Mouse (Mus musculus) neural tube, embryonic 15.5 days (tissue): ENCODE data around the gene Clk1. TPM values are rescaled to one million over a fixed set of nuclear protein-coding genes. Genes with fewer than 3 reads are reported as not detected.

Experiments
- ATAC-seq: fragments of 200-750 bp; cut with Nextera tagmentation; 2 replicates; pipeline ENCODE4 v1.8.0; 2017; ENCODE audit warnings: mild to moderate bottlenecking, moderate TSS enrichment, moderate library complexity; ENCODE audit not compliant: low FRiP score
- H3K27ac ChIP-seq: fragments of 300-500 bp; sonication (generic); replicated peaks from 2 replicates; pipeline ENCODE4 v1.5.1; 2015; ENCODE audit warnings: mild to moderate bottlenecking, inconsistent platforms
- H3K27me3 ChIP-seq: fragments of 300-500 bp; sonication (generic); replicated peaks from 2 replicates; pipeline ENCODE4 v1.6.1; 2015; ENCODE audit warnings: inconsistent platforms
- H3K36me3 ChIP-seq: fragments of 300-500 bp; sonication (generic); 2 replicates; pipeline ENCODE4 v1.6.1; 2015; ENCODE audit warnings: inconsistent platforms
- H3K4me1 ChIP-seq: fragments of 300-500 bp; sonication (generic); 2 replicates; pipeline ENCODE4 v1.6.1; 2015; ENCODE audit warnings: inconsistent platforms
- H3K4me2 ChIP-seq: fragments of 300-500 bp; sonication (generic); 2 replicates; pipeline ENCODE4 v1.6.1; 2015; ENCODE audit warnings: inconsistent platforms, mild to moderate bottlenecking, moderate library complexity
- H3K4me3 ChIP-seq: fragments of 300-500 bp; sonication (generic); replicated peaks from 2 replicates; pipeline ENCODE4 v1.5.1; 2015; ENCODE audit warnings: mild to moderate bottlenecking, inconsistent platforms
- H3K9ac ChIP-seq: fragments of 300-500 bp; sonication (generic); replicated peaks from 2 replicates; pipeline ENCODE4 v1.6.1; 2015; ENCODE audit warnings: mild to moderate bottlenecking, inconsistent platforms
- H3K9me3 ChIP-seq: fragments of 300-500 bp; sonication (generic); replicated peaks from 2 replicates; pipeline ENCODE4 v1.6.1; 2016; ENCODE audit warnings: inconsistent platforms
- whole genome bisulfite sequencing: fragments of 180-500 bp; shearing (Covaris S2); methylation state at CpG from one replicate; pipeline ENCODE4 v1.1.7; 2015; ENCODE audit warnings: mixed read lengths; 5-methylcytosine and 5-hydroxymethylcytosine counted together
- polyA plus RNA-seq: library from polyadenylated mRNA; unstranded; fragments of >200 nt; fragmentation: Nextera tagmentation; extraction: Ambion mirVana; gene quantifications from 2 replicates; pipeline ENCODE4 v1.2.1, GENCODE M21; 2015

The Clk1 gene
- polyA plus RNA-seq, 1 experiment from 2014 or later: 157 TPM

GRCm38 (mm10) chr1:58403745-58404144 is 20.1 kb downstream of the Clk1 start:
- WGBS: 94% methylated on average over 5 of the region's 5 CpGs
- H3K9ac ChIP-seq: no peak overlapping the region
- no peaks in the 10 kb centered on the region for H3K9me3 ChIP-seq
- no peaks in the 10 kb centered on the region for H3K27me3 ChIP-seq
- peaks cover 70% of the 10 kb centered on the region for H3K36me3 ChIP-seq
- H3K4me2 ChIP-seq: no peak overlapping the region
- no peak overlapping the region for H3K27ac ChIP-seq
- H3K4me3 ChIP-seq: no peak overlapping the region
- ATAC-seq: no peak
- H3K4me1 ChIP-seq: no peaks in the 10 kb centered on the region

GRCm38 (mm10) chr1:58401396-58401795 is 22.5 kb downstream of the Clk1 start:
- WGBS: 89% methylated on average over 6 of the region's 6 CpGs
- no peak for ATAC-seq
- no peak overlapping the region for H3K9ac ChIP-seq
- no peaks in the 10 kb centered on the region for H3K9me3 ChIP-seq
- H3K4me1 ChIP-seq: no peaks in the 10 kb centered on the region
- no peaks in the 10 kb centered on the region for H3K27me3 ChIP-seq
- H3K27ac ChIP-seq: no peak overlapping the region
- H3K4me3 ChIP-seq: no peak overlapping the region
- peaks cover 82% of the 10 kb centered on the region for H3K36me3 ChIP-seq
- H3K4me2 ChIP-seq: no peak overlapping the region

- Histone ChIP-seq H3K4me3 (no peak overlapping the region), H3K27me3 (no peaks in the 10 kb centered on the region), H3K27ac (no peak overlapping the region), H3K4me1 (peaks cover 13% of the 10 kb centered on the region), H3K9me3 (no peaks in the 10 kb centered on the region), H3K36me3 (peaks cover 74% of the 10 kb centered on the region), H3K4me2 (no peak overlapping the region), H3K9ac (no peak overlapping the region)
- WGBS: 95% methylated on average over 6 of the region's 6 CpGs
- ATAC-seq: no peak
Measured at GRCm38 (mm10) chr1:58397731-58398130, 26.1 kb downstream of the Clk1 start.

- H3K9ac ChIP-seq: no peak overlapping the region
- peaks cover 60% of the 10 kb centered on the region for H3K36me3 ChIP-seq
- no peak overlapping the region for H3K4me3 ChIP-seq
- no peaks in the 10 kb centered on the region for H3K27me3 ChIP-seq
- peaks cover 21% of the 10 kb centered on the region for H3K4me1 ChIP-seq
- no peak for ATAC-seq
- no peaks in the 10 kb centered on the region for H3K9me3 ChIP-seq
- 93% methylated on average over 1 of the region's 1 CpGs for WGBS
- no peak overlapping the region for H3K4me2 ChIP-seq
- no peak overlapping the region for H3K27ac ChIP-seq
Measured at GRCm38 (mm10) chr1:58396179-58396578, 27.7 kb downstream of the Clk1 start.

GRCm38 (mm10) chr1:58395341-58395740 is 28.5 kb downstream of the Clk1 start:
- Histone ChIP-seq H3K4me3 (no peak overlapping the region), H3K27me3 (no peaks in the 10 kb centered on the region), H3K4me1 (peaks cover 25% of the 10 kb centered on the region), H3K9ac (no peak overlapping the region), H3K4me2 (no peak overlapping the region), H3K27ac (no peak overlapping the region), H3K36me3 (peaks cover 52% of the 10 kb centered on the region), H3K9me3 (no peaks in the 10 kb centered on the region)
- ATAC-seq: no peak
- 95% methylated on average over 3 of the region's 3 CpGs for WGBS

GRCm38 (mm10) chr1:58393284-58394195 is 30.3 kb downstream of the Clk1 start:
- WGBS: under 1% methylated on average over 63 of the region's 90 CpGs
- H3K4me2 ChIP-seq: peak overlapping the region; percentile 72
- peak overlapping the region; percentile 100 for H3K27ac ChIP-seq
- H3K27me3 ChIP-seq: no peaks in the 10 kb centered on the region
- peak overlapping the region; percentile 98 for H3K9ac ChIP-seq
- ATAC-seq: peak; percentile 62
- H3K36me3 ChIP-seq: peaks cover 35% of the 10 kb centered on the region
- peaks cover 25% of the 10 kb centered on the region for H3K4me1 ChIP-seq
- no peaks in the 10 kb centered on the region for H3K9me3 ChIP-seq
- H3K4me3 ChIP-seq: peak overlapping the region; percentile 94

- H3K27me3 ChIP-seq: no peaks in the 10 kb centered on the region
- WGBS: 0% methylated on average over 40 of the region's 61 CpGs
Measured at GRCm38 (mm10) chr1:58392652-58393283, 31.1 kb downstream of the Clk1 start, which contains the start of gene Bzw1. TSS of gene Bzw1 (plus strand) at chr1:58392898.

GRCm38 (mm10) chr1:58392268-58392651 is 31.6 kb downstream of the Clk1 start:
- H3K9me3 ChIP-seq: no peaks in the 10 kb centered on the region
- H3K27ac ChIP-seq: peak overlapping the region; percentile 100
- H3K4me2 ChIP-seq: peak overlapping the region; percentile 60
- under 1% methylated on average over 16 of the region's 16 CpGs for WGBS
- H3K27me3 ChIP-seq: no peaks in the 10 kb centered on the region
- peak; percentile 39; the same call in 1 of the 2 replicates for ATAC-seq
- peak overlapping the region; percentile 98 for H3K9ac ChIP-seq
- peaks cover 25% of the 10 kb centered on the region for H3K4me1 ChIP-seq
- H3K36me3 ChIP-seq: peaks cover 24% of the 10 kb centered on the region
- H3K4me3 ChIP-seq: peak overlapping the region; percentile 94

More at GRCm38 (mm10) chr1:58392652-58393283, 31.1 kb downstream of the Clk1 start, which contains the start of gene Bzw1:
- Histone ChIP-seq H3K9me3 (no peaks in the 10 kb centered on the region), H3K27ac (peak within 1 kb of the TSS; percentile 100), H3K4me3 (peak within 1 kb of the TSS; percentile 94), H3K36me3 (peaks cover 28% of the 10 kb centered on the region), H3K4me1 (peaks cover 25% of the 10 kb centered on the region), H3K9ac (peak within 1 kb of the TSS; percentile 98), H3K4me2 (peak within 1 kb of the TSS; percentile 72)
- ATAC-seq: peak; percentile 98

GRCm38 (mm10) chr1:58391421-58392267 is 32.2 kb downstream of the Clk1 start:
- WGBS: 43% methylated on average over 19 of the region's 19 CpGs
- Histone ChIP-seq H3K9me3 (no peaks in the 10 kb centered on the region), H3K27ac (peak overlapping the region; percentile 100), H3K27me3 (no peaks in the 10 kb centered on the region), H3K4me2 (peak overlapping the region; percentile 60), H3K9ac (peak overlapping the region; percentile 98), H3K36me3 (peaks cover 18% of the 10 kb centered on the region), H3K4me3 (peak overlapping the region; percentile 94), H3K4me1 (peaks cover 25% of the 10 kb centered on the region)
- no peak for ATAC-seq

GRCm38 (mm10) chr1:58382586-58383281 is 41.1 kb downstream of the Clk1 start:
- Histone ChIP-seq H3K36me3 (no peaks in the 10 kb centered on the region), H3K4me1 (no peaks in the 10 kb centered on the region), H3K27ac (no peak overlapping the region), H3K9me3 (no peaks in the 10 kb centered on the region), H3K9ac (no peak overlapping the region), H3K27me3 (no peaks in the 10 kb centered on the region), H3K4me2 (no peak overlapping the region), H3K4me3 (no peak overlapping the region)
- 74% methylated on average over 5 of the region's 5 CpGs for WGBS
- ATAC-seq: no peak
